Mouse (Mus musculus): Measurements from ENCODE around the gene Gpam. TPM values are rescaled to one million over a fixed set of nuclear protein-coding genes. Genes with fewer than 3 reads are reported as not detected.
"Not testable (repeated sequence)": the region's sequence is repeated elsewhere in the genome, so short reads cannot be mapped to it uniquely, and the experiment has no call there.

Gene Gpam
- polyA plus RNA-seq, 1 experiment from 2014 or later, result 23.6 TPM

DNA sequence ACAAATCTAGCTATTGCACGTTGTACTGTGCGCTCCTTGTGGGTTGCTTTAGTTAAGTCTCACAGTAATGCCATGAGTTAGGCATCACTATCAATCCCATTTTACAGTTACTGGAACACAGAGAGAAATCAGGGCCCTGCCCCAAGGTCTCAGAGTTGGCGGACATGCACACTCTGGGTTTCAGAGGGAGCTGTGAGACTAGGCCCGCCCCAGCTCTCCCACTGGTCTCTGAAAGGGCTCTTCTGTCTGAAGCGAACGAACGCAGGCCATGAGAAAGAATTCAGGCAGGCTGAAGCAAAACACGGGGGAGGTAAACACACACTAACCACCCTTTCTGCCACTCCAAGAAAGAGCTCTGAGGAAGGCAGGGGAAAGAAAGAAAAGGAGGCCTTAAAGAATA lies 31.6 kb upstream of the Gpam start:
- no peaks in the 10 kb centered on the region for H3K4me1 ChIP-seq (replicated peaks)
- H3K27me3 ChIP-seq, result no peaks in the 10 kb centered on the region
- no peak overlapping the region for H3K4me2 ChIP-seq
- H3K36me3 ChIP-seq, result no peaks in the 10 kb centered on the region
- no peak overlapping the region for H3K4me3 ChIP-seq
- ATAC-seq (ENCODE audit: low FRiP score, low read depth), result no peak
- no peaks in the 10 kb centered on the region for H3K9me3 ChIP-seq
- H3K27ac ChIP-seq (replicated peaks), result no peak overlapping the region
- 61% methylated on average over 8 of the region's 8 CpGs for WGBS
- no peak overlapping the region for H3K9ac ChIP-seq

DNA sequence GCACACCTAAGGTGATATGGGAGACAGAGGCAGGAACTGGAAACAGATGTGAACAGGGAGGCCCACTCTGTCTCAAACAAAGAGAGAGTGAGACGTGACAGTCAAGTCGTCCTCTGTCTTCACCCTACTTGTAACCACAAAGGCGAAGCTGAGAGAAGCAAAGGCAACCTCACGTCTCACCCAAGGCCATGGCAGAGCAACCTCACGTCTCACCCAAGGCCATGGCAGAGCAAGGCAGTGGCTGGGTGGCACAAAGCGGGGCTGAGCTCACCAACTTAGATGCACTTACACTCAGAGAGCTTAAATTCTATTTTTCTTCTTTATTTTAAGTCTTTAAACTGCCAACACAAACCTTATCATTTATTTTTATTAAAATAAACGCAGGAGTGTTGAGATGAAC lies 30.0 kb upstream of the Gpam start:
- Histone ChIP-seq H3K4me2 (no peak overlapping the region), H3K27ac (replicated peaks) (no peak overlapping the region), H3K9ac (no peak overlapping the region), H3K4me1 (replicated peaks) (no peaks in the 10 kb centered on the region), H3K4me3 (no peak overlapping the region), H3K36me3 (no peaks in the 10 kb centered on the region), H3K27me3 (no peaks in the 10 kb centered on the region), H3K9me3 (no peaks in the 10 kb centered on the region)
- WGBS, result 87% methylated on average over 7 of the region's 7 CpGs
- no peak for ATAC-seq (ENCODE audit: low FRiP score, low read depth)

DNA sequence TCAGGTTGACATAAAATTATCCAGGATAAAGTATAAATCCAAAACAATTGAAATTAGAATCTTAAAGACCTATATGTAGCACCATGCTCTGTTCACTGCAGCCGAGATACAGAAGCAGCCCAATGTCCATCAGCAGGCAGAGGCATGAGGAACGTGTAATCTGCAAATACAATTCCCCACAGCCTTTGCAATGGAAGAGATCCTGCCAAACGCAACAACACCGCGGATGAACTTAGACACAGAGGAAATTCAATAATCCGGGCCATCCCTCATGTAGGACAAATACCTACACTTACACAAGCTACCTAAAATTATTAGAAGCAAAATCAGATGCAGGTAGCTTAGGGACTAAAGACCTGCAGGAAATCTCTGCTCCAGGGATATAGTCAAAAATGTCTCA lies 25.9 kb upstream of the Gpam start:
- Histone ChIP-seq H3K4me3 (no peak overlapping the region), H3K9ac (no peak overlapping the region), H3K4me2 (no peak overlapping the region), H3K9me3 (no peaks in the 10 kb centered on the region), H3K27ac (replicated peaks) (no peak overlapping the region), H3K27me3 (no peaks in the 10 kb centered on the region), H3K4me1 (replicated peaks) (no peaks in the 10 kb centered on the region), H3K36me3 (no peaks in the 10 kb centered on the region)
- 90% methylated on average over 6 of the region's 6 CpGs for WGBS
- ATAC-seq (ENCODE audit: low FRiP score, low read depth), result no peak

DNA sequence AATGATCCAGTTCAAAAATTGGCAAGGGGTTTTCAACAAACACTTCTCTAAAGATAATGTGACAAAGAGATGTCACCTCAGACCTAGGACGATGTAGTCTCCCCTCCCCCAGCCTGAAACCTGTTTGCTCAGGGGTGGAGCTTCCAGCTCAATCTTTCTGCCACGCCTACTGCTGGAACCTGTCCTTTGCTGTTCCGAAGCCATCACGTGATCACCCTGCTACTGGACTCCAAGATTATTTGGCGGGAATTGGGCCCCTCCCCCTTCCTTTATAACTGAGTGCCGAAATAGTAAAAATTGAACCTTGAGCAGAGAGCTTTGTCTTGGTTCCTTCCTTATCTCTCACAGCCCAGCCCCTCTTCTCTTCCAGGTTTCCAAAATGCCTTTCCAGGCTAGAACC lies 25.2 kb upstream of the Gpam start:
- H3K9me3 ChIP-seq; H3K27ac ChIP-seq (replicated peaks); H3K4me2 ChIP-seq; H3K27me3 ChIP-seq; H3K4me1 ChIP-seq (replicated peaks); H3K4me3 ChIP-seq; H3K9ac ChIP-seq; ATAC-seq (ENCODE audit: low FRiP score, low read depth); H3K36me3 ChIP-seq: not testable (repeated sequence)
- WGBS, result 79% methylated on average over 6 of the region's 6 CpGs

DNA sequence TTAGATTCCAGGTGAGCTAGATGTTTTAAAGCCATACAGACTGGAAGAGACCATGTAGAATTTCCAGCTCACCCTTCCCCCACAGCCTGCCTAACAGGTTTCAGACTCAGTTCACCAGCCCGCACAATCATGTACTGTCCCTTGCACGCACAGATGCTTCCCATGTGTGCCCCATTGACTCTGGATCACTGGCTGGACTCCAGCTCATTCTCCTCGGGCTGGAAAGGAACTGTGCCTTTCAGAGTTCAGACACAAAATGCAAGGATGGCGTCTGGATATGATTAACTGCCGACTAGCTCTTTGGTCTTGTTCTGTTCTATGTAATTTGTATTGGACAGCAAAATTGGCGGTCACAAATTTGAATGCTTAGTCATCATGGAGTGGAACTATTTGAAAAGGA lies 22.6 kb upstream of the Gpam start:
- H3K4me2 ChIP-seq, result no peak overlapping the region
- no peak overlapping the region for H3K4me3 ChIP-seq
- no peaks in the 10 kb centered on the region for H3K27me3 ChIP-seq
- no peaks in the 10 kb centered on the region for H3K36me3 ChIP-seq
- no peak overlapping the region for H3K27ac ChIP-seq (replicated peaks)
- H3K4me1 ChIP-seq (replicated peaks), result no peaks in the 10 kb centered on the region
- ATAC-seq (ENCODE audit: low FRiP score, low read depth), result no peak
- no peaks in the 10 kb centered on the region for H3K9me3 ChIP-seq
- H3K9ac ChIP-seq, result no peak overlapping the region
- 78% methylated on average over 6 of the region's 6 CpGs for WGBS

DNA sequence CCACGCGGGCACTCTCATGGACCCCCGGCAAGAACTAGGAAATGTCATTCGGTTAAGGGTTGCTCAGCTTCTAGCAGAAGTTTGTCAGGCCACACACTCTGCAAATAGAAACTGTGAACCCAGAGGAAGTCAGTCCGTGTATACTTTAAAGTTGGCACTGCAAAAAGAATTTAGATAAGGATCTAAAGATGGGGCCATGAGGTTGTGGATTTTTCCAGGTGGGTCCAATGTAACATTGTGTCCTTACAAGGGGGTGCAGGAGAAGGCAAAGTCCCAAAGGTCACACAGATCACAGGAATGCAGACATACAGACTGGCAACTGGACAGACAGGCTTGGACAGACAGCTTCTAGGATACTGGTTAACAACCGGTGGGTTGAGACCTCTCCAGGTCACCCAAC lies 21.1 kb upstream of the Gpam start:
- Histone ChIP-seq H3K9me3 (no peaks in the 10 kb centered on the region), H3K4me3 (no peak overlapping the region), H3K27ac (replicated peaks) (no peak overlapping the region), H3K27me3 (no peaks in the 10 kb centered on the region), H3K36me3 (no peaks in the 10 kb centered on the region), H3K4me1 (replicated peaks) (0 out of 2 replicates have a peak, but pooled peaks cover 4% of the 10 kb centered on the region), H3K9ac (no peak overlapping the region), H3K4me2 (no peak overlapping the region)
- no peak for ATAC-seq (ENCODE audit: low FRiP score, low read depth)
- 89% methylated on average over 6 of the region's 6 CpGs for WGBS

DNA sequence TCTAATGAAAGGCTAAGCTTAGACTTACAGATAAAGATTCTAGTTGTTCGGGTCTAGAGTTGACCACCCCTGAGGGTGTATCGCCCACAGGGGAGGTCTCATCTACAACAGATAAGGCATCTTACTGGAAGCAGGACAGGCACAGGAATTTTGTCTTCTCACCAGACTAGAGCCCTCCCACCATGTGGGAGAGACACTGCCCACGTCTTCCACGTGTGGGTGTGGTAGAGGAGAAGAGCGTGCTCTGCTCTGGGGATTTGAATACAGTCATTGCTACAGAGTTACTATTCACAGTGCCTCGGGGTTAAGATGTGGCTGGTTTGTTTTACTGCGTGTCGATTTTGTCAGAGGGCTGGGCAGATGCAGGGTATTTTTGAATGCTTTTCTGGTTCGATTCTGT lies 20.5 kb upstream of the Gpam start:
- H3K4me1 ChIP-seq (replicated peaks), result 0 out of 2 replicates have a peak, but pooled peaks cover 4% of the 10 kb centered on the region
- H3K27me3 ChIP-seq, result no peaks in the 10 kb centered on the region
- 81% methylated on average over 9 of the region's 9 CpGs for WGBS
- H3K9me3 ChIP-seq, result no peaks in the 10 kb centered on the region
- ATAC-seq (ENCODE audit: low FRiP score, low read depth), result no peak
- no peak overlapping the region for H3K9ac ChIP-seq
- no peak overlapping the region for H3K4me3 ChIP-seq
- no peak overlapping the region for H3K27ac ChIP-seq (replicated peaks)
- no peaks in the 10 kb centered on the region for H3K36me3 ChIP-seq
- no peak overlapping the region for H3K4me2 ChIP-seq

DNA sequence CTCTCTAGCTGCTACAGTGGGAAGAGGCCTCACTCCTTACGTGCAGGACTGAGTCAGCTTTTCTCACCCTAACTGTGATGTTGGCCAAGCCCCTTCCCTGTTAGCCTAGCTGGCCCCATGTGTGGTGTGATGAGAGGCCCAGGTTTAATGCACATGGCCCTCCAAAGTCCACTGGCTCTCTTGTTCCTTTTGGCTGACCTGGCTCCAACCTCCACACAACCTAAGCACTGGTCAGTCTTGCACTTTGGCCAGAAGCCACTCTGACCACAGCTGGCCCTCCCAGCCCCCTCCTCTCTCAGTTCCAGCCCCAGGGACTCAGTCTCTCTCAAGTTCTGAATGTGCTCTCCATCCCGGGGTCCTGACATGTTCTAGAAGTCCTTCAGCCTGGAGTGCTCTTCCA lies 18.1 kb upstream of the Gpam start:
- H3K9me3 ChIP-seq, result no peaks in the 10 kb centered on the region
- H3K27ac ChIP-seq (replicated peaks), result no peak overlapping the region
- WGBS, result 78% methylated on average over 2 of the region's 2 CpGs
- 0 out of 2 replicates have a peak, but pooled peaks cover 4% of the 10 kb centered on the region for H3K4me1 ChIP-seq (replicated peaks)
- no peak overlapping the region for H3K9ac ChIP-seq
- H3K4me3 ChIP-seq, result no peak overlapping the region
- no peak overlapping the region for H3K4me2 ChIP-seq
- H3K27me3 ChIP-seq, result no peaks in the 10 kb centered on the region
- ATAC-seq (ENCODE audit: low FRiP score, low read depth), result no peak
- no peaks in the 10 kb centered on the region for H3K36me3 ChIP-seq

DNA sequence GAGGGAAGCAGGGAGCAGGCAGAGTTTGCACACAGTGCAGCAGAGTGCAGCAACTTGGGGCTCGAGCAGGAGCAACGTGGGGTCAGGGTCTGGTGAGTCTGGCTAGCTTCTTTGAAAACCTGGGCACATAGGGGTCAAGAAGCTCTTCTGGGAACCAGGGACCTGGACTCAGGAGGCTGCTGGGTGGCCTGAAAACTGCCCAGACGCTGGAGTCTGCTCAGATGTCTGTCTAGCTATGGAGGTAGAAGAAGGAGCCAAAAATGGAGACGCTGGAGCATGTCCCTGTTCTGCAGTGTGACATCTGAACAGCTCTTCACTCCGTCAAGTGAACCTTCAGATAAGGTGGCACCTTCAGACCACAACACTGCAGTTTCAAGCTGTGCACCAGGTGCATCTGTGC lies 17.7 kb upstream of the Gpam start:
- H3K27ac ChIP-seq (replicated peaks), result no peak overlapping the region; the same call in 1 of the 2 replicates
- H3K9me3 ChIP-seq, result no peaks in the 10 kb centered on the region
- no peaks in the 10 kb centered on the region for H3K27me3 ChIP-seq
- 0 out of 2 replicates have a peak, but pooled peaks cover 4% of the 10 kb centered on the region for H3K4me1 ChIP-seq (replicated peaks)
- H3K9ac ChIP-seq, result no peak overlapping the region
- ATAC-seq (ENCODE audit: low FRiP score, low read depth), result no peak
- WGBS, result 54% methylated on average over 5 of the region's 5 CpGs
- H3K36me3 ChIP-seq, result no peaks in the 10 kb centered on the region
- no peak overlapping the region for H3K4me3 ChIP-seq
- no peak overlapping the region for H3K4me2 ChIP-seq

DNA sequence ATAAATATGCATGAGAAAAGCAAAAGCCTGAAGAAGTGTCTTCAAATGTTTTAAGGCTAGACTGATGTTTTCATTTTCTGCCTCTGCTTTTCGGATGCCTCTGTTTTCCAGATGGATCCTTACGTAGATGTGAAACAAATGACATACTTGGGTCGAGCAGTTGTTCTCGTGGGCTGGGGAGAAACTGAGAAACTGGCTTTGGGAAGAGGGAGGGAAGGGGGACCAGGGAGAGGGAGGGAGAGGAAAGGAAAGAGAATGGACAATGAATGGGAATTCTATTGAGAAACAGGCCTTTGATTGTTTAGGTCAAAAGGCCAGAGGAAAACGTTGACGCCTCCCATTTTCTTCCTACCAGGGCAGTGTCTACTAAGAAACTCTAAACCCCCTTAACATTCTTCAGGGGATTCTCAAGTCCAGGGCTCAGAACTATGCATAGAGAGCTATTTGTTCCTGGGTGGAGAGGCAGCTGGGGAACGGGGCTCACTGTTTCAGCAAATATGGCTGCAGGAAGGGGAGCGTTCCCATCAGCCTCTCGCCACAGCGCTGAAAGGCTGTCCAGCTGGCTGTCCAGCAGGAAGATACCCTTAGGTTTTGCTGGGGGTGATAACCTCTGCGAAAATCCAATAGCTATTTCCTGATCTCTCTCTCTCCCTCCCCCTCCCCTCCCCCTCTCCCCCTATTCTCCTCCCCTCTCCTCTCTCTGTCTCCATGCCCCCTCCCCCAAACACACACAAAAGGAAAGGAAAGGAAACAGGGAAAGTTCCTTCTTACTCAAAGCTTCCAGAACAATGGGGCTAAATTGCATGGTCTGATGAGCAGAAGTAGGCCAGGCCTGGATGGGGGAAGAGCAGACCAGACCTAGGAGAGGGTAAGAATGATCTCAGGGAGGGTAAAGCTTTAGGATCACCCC lies 16.6 kb upstream of the Gpam start:
- Histone ChIP-seq H3K9me3 (no peaks in the 10 kb centered on the region), H3K4me3 (no peak overlapping the region), H3K9ac (no peak overlapping the region), H3K27ac (replicated peaks) (0 out of 2 replicates have a peak overlapping the region, but pooled peaks have one; percentile 27), H3K27me3 (no peaks in the 10 kb centered on the region), H3K4me1 (replicated peaks) (0 out of 2 replicates have a peak, but pooled peaks cover 4% of the 10 kb centered on the region), H3K4me2 (no peak overlapping the region), H3K36me3 (no peaks in the 10 kb centered on the region)
- ATAC-seq (ENCODE audit: low FRiP score, low read depth), result no peak
- 11% methylated on average over 11 of the region's 11 CpGs for WGBS

DNA sequence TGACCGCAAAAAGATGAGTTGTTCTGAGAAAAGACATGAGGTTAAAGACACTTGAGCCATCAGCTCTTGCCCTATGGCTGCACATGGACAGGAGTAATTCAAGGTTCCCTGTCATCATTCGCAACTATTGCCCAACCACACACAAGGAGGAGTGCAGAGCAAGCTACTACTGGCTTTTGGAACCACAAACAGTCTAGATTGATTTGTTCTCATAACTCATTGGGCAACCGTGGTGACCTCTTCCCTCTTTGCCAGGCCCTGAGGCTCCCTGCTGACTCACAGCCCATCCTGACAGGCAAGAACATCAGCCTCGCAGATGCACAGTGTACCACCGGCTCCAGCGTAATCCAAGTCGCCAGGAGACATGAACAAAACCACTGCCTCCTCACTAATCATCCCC lies 12.3 kb upstream of the Gpam start:
- no peak overlapping the region for H3K9ac ChIP-seq
- no peak overlapping the region for H3K4me3 ChIP-seq
- H3K36me3 ChIP-seq, result no peaks in the 10 kb centered on the region
- H3K27me3 ChIP-seq, result no peaks in the 10 kb centered on the region
- ATAC-seq (ENCODE audit: low FRiP score, low read depth), result no peak
- H3K4me1 ChIP-seq (replicated peaks), result peaks cover 11% of the 10 kb centered on the region
- no peaks in the 10 kb centered on the region for H3K9me3 ChIP-seq
- H3K4me2 ChIP-seq, result no peak overlapping the region
- WGBS, result 76% methylated on average over 7 of the region's 7 CpGs
- H3K27ac ChIP-seq (replicated peaks), result no peak overlapping the region

DNA sequence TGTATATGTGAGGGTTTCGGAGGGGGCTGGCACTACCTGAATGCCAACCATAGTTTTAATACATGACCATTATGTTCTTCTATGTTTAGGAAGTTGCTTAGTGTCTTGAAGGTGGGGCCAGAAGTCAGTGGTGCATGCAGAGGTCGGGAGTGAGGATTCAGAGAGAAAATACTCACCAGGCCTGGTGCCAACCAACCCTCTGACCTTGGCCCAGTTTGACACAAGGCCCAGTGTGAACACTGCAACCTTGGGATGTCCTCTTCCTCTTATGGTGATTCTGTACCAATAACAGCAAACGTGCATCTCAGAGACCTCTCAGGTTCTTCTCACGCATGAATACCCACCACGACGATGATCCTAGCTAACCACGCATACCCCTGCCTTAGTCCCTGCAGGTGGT lies 11.5 kb upstream of the Gpam start:
- Histone ChIP-seq H3K9ac (no peak overlapping the region), H3K4me2 (no peak overlapping the region), H3K36me3 (no peaks in the 10 kb centered on the region), H3K4me3 (no peak overlapping the region), H3K27me3 (no peaks in the 10 kb centered on the region), H3K9me3 (no peaks in the 10 kb centered on the region), H3K4me1 (replicated peaks) (peaks cover 7% of the 10 kb centered on the region), H3K27ac (replicated peaks) (no peak overlapping the region)
- 74% methylated on average over 7 of the region's 7 CpGs for WGBS
- ATAC-seq (ENCODE audit: low FRiP score, low read depth), result no peak

DNA sequence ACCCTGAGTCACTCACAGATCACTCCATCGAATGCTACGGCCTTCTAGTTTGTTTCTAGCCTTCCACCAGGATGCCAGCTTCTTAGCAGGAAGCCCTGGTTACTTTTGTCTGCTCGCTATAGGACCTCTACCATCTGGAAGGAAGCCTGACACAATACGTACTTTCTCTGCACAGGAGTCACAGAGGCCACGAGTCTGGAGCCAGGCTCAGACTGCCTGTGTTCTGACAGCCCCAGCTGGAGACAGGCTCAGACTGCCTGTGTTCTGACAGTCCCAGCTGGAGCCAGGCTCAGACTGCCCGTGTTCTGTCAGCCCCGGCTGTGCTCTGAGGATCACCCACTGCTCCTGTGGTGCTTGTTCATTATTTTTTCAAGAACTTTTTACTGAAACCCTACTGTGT lies 10.8 kb upstream of the Gpam start:
- 12% methylated on average over 7 of the region's 7 CpGs for WGBS

More for the DNA sequence above, 10.8 kb upstream of the Gpam start:
- peak; percentile 81 for ATAC-seq (ENCODE audit: low FRiP score, low read depth)
- Histone ChIP-seq H3K9ac (no peak overlapping the region), H3K36me3 (no peaks in the 10 kb centered on the region), H3K4me1 (replicated peaks) (peaks cover 7% of the 10 kb centered on the region), H3K9me3 (no peaks in the 10 kb centered on the region), H3K4me2 (no peak overlapping the region), H3K27me3 (no peaks in the 10 kb centered on the region), H3K27ac (replicated peaks) (no peak overlapping the region), H3K4me3 (no peak overlapping the region)

Data from hindbrain, embryonic 15.5 days (tissue).